Mouse (Mus musculus) midbrain, postnatal 0 days (tissue): ENCODE results near the gene Faap20. TPM values are rescaled to one million over a fixed set of nuclear protein-coding genes. Genes with fewer than 3 reads are reported as not detected.
A peak's percentile ranks its signal among the peaks of the same experiment; 100 is the strongest.

ENCODE experiments used
- ATAC-seq: fragments of 200-750 bp; cut with Nextera tagmentation; 2 replicates; pipeline ENCODE4 v1.8.0; 2017; ENCODE audit warnings: moderate number of reproducible peaks, mild to moderate bottlenecking, moderate TSS enrichment, moderate library complexity; ENCODE audit not compliant: low FRiP score
- DNase-seq: peaks from one replicate; pipeline ENCODE4 v3.0.0-alpha.2; 2015; ENCODE audit warnings: low spot score
- H3K27ac ChIP-seq: fragments of 300-500 bp; sonication (generic); 2 replicates; pipeline ENCODE4 v1.5.1; 2014; ENCODE audit warnings: low read depth, mild to moderate bottlenecking, low read length, mixed read lengths
- H3K27me3 ChIP-seq: fragments of 300-500 bp; sonication (generic); 2 replicates; pipeline ENCODE4 v1.6.1; 2014; ENCODE audit warnings: low read length, control low read depth, mixed read lengths; ENCODE audit not compliant: insufficient read depth
- H3K36me3 ChIP-seq: fragments of 300-500 bp; sonication (generic); 2 replicates; pipeline ENCODE4 v1.6.1; 2014; ENCODE audit warnings: low read length, control low read depth, mixed read lengths; ENCODE audit not compliant: insufficient read depth
- H3K4me1 ChIP-seq: fragments of 300-500 bp; sonication (generic); 2 replicates; pipeline ENCODE4 v1.6.1; 2014; ENCODE audit warnings: mild to moderate bottlenecking, control low read depth, antibody characterized with exemption, low read length, mixed read lengths; ENCODE audit not compliant: insufficient read depth
- H3K4me2 ChIP-seq: fragments of 300-500 bp; sonication (generic); 2 replicates; pipeline ENCODE4 v1.6.1; 2014; ENCODE audit warnings: low read depth, mild to moderate bottlenecking, low read length, mixed read lengths; ENCODE audit not compliant: poor library complexity, severe bottlenecking
- H3K4me3 ChIP-seq: fragments of 300-500 bp; sonication (generic); 2 replicates; pipeline ENCODE4 v1.5.1; 2014; ENCODE audit warnings: low read depth, mild to moderate bottlenecking, low read length, moderate library complexity
- H3K9ac ChIP-seq: fragments of 300-500 bp; sonication (generic); replicated peaks from 2 replicates; pipeline ENCODE4 v1.6.1; 2014; ENCODE audit warnings: mild to moderate bottlenecking, low read length, moderate library complexity, mixed read lengths; ENCODE audit not compliant: poor library complexity, severe bottlenecking
- H3K9me3 ChIP-seq: fragments of 300-500 bp; sonication (generic); 2 replicates; pipeline ENCODE4 v1.6.1; 2016; ENCODE audit warnings: low read length, control low read depth
- CTCF ChIP-seq: IDR thresholded peaks from 2 replicates; pipeline ENCODE4 v1.5.1; 2016; ENCODE audit warnings: antibody characterized with exemption, mild to moderate bottlenecking
- WGBS: fragments of 180-500 bp; shearing (Covaris S2); extraction: QIAGEN DNeasy Blood & Tissue Kit; methylation state at CpG from one replicate; pipeline ENCODE4 v1.1.7; 2014; 5-methylcytosine and 5-hydroxymethylcytosine counted together
- polyA plus RNA-seq: library from polyadenylated mRNA; unstranded; fragments of >200 nt; fragmentation: Nextera tagmentation; extraction: Ambion mirVana; gene quantifications from 2 replicates; pipeline ENCODE4 v1.2.1, GENCODE M21; 2015
- total RNA-seq: library from RNA; depleted of rRNA; stranded (reverse); fragments of >200 nt; gene quantifications from 2 replicates; pipeline ENCODE4 v1.2.3, GENCODE M21; 2014

Faap20 gene
- total and polyA plus RNA-seq, 2 experiments from 2014 or later, result 48.7 to 56.6 TPM

DNA sequence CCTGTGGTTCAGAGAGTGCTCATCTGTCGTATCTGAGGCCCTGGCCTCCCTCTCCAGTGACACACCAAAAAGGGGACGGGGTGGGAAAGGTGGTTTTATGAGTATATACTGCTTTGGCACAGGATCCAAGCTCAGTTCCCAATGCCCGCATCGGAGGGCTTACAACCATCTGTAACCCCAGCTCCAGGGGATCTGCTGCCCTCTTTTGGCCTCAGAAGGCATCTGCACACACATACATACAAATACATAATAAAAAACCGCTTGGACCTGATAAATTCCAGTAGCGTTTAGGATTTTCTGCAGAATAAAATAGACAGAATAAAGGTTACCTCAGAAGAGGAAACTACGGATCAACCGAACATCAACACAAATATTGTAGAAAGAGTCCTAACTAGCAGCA is 29.5 kb downstream of the Faap20 start:
- no peak overlapping the region for H3K9ac ChIP-seq
- H3K9me3 ChIP-seq, result no peaks in the 10 kb centered on the region
- H3K36me3 ChIP-seq, result peaks cover 8% of the 10 kb centered on the region; the same call in 1 of the 2 replicates
- no peak for ATAC-seq
- no peak overlapping the region for H3K4me3 ChIP-seq
- H3K4me2 ChIP-seq, result no peak overlapping the region
- TF ChIP-seq CTCF, result peak; percentile 60
- WGBS, result 83% methylated on average over 8 of the region's 8 CpGs
- no peaks in the 10 kb centered on the region for H3K27me3 ChIP-seq
- DNase-seq, result no peak
- H3K27ac ChIP-seq, result no peak overlapping the region
- H3K4me1 ChIP-seq, result no peaks in the 10 kb centered on the region

DNA sequence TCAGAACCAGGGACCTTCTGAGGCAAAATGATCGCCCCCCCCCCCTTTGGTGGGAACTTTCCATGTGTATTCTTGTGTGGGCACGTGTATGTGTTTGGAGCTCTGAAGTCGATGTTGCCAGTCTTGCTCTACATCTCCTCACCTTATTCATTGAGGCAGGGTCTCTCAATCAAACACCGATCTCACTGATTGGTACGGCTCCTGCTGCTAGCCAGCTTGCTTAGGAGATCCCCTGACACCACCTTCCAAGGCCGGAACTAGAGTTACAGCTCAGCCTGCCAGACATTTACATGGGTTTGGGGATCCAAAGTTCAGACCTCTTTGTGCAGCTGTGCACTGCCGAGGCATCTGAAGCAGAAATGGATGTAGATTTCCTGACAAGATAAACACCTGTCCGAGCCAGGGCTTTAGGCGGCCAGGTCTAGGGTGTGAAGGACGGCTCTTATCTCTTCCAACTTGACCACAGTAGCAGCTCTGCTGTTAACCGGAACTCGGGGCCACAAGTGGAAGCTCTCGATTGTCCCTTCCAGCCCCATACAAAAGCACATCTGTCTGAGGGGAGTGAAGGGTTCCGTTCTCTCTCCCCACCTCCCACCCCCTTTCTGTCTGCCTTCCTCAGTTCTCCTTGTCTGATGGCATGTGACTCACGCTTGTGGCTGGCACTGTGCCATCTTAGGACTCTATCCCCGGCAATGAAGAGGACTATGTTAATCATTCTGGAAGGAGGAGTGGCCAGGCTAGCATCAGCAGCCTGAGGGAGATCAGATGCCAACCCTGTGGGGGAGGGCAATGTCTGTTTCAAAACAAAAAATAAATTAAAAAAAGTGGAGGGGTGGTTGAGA is 30.5 kb downstream of the Faap20 start:
- 74% methylated on average over 16 of the region's 16 CpGs for WGBS
- no peak for ATAC-seq
- Histone ChIP-seq H3K4me2 (no peak overlapping the region), H3K27ac (no peak overlapping the region), H3K4me1 (no peaks in the 10 kb centered on the region), H3K27me3 (no peaks in the 10 kb centered on the region), H3K9ac (no peak overlapping the region), H3K36me3 (peaks cover 11% of the 10 kb centered on the region; the same call in 1 of the 2 replicates), H3K9me3 (no peaks in the 10 kb centered on the region), H3K4me3 (no peak overlapping the region)
- TF ChIP-seq CTCF, result no peak
- DNase-seq, result no peak

- H3K36me3 ChIP-seq, result peaks cover 14% of the 10 kb centered on the region; the same call in 1 of the 2 replicates
- DNase-seq, result no peak
- H3K27me3 ChIP-seq, result no peaks in the 10 kb centered on the region
- H3K9ac ChIP-seq, result no peak overlapping the region
- no peak for ATAC-seq
- H3K4me1 ChIP-seq, result no peaks in the 10 kb centered on the region
- TF ChIP-seq CTCF, result no peak
- H3K27ac ChIP-seq, result no peak overlapping the region
- H3K4me3 ChIP-seq, result no peak overlapping the region
- no peaks in the 10 kb centered on the region for H3K9me3 ChIP-seq
- WGBS, result 97% methylated on average over 1 of the region's 1 CpGs
- H3K4me2 ChIP-seq, result no peak overlapping the region
Measured at GRCm38 (mm10) chr4:155280768-155281121, 31.1 kb downstream of the Faap20 start.

DNA sequence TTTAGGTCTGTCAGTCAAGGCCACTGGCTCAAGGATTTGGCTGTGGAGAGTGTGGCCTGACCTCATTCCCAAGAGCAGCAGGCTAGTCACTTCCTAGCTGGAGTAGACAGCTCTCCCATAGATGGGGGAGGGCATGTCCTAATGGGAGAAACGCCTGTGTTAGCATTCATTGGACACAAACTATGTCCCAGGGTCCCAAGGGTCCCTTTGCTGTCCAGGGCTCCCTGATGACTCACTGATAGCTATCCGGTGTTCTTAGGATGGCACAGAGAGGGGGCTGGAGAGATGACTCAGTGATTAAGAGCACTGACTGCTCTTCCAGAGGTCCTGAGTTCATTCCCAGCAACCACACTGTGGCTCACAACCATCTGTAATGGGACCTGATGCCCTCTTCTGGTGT is 31.6 kb downstream of the Faap20 start:
- DNase-seq, result no peak
- H3K4me2 ChIP-seq, result no peak overlapping the region
- H3K9ac ChIP-seq, result no peak overlapping the region
- H3K36me3 ChIP-seq, result peaks cover 14% of the 10 kb centered on the region; the same call in 1 of the 2 replicates
- TF ChIP-seq CTCF, result no peak
- no peak for ATAC-seq
- H3K27me3 ChIP-seq, result no peaks in the 10 kb centered on the region
- 79% methylated on average over 2 of the region's 2 CpGs for WGBS
- H3K9me3 ChIP-seq, result no peaks in the 10 kb centered on the region
- H3K4me1 ChIP-seq, result no peaks in the 10 kb centered on the region
- no peak overlapping the region for H3K4me3 ChIP-seq
- no peak overlapping the region for H3K27ac ChIP-seq

DNA sequence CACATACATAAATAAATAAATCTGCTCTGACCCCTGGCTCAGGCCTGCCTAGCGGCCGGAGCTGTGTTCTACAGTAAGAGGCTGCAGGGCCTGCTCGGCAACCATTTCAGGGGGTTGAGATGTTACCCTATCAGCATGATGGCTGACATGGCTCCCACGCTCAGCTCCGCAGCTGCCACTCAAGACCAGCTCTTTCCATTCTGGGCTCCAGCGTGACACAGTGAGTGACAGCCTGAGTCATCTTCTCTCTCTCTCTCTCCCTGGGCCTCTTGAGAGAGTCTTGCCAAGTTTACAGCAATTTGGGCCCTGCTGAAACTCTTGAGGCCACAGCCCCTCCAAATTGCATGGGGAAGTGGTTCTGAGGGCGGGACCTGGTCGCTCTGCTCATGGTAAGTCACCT is 32.0 kb downstream of the Faap20 start:
- no peaks in the 10 kb centered on the region for H3K4me1 ChIP-seq
- TF ChIP-seq CTCF, result no peak
- WGBS, result 89% methylated on average over 8 of the region's 8 CpGs
- DNase-seq (no peak), ATAC-seq (no peak)
- H3K36me3 ChIP-seq, result peaks cover 14% of the 10 kb centered on the region; the same call in 1 of the 2 replicates
- no peaks in the 10 kb centered on the region for H3K27me3 ChIP-seq
- H3K4me2 ChIP-seq, result no peak overlapping the region
- no peaks in the 10 kb centered on the region for H3K9me3 ChIP-seq
- H3K9ac ChIP-seq, result no peak overlapping the region
- no peak overlapping the region for H3K4me3 ChIP-seq
- no peak overlapping the region for H3K27ac ChIP-seq

- Histone ChIP-seq H3K9me3 (no peaks in the 10 kb centered on the region), H3K4me3 (no peak overlapping the region), H3K9ac (no peak overlapping the region), H3K27me3 (no peaks in the 10 kb centered on the region), H3K4me2 (no peak overlapping the region), H3K4me1 (no peaks in the 10 kb centered on the region), H3K36me3 (peaks cover 14% of the 10 kb centered on the region), H3K27ac (no peak overlapping the region)
- ATAC-seq (no peak), DNase-seq (no peak)
- WGBS, result 33% methylated on average over 6 of the region's 6 CpGs
- no peak for TF ChIP-seq CTCF
Measured at GRCm38 (mm10) chr4:155282231-155282630, 32.6 kb downstream of the Faap20 start.
